9 mouse cellular contexts compared by ENCODE assay signal in the genomic region with DNA sequence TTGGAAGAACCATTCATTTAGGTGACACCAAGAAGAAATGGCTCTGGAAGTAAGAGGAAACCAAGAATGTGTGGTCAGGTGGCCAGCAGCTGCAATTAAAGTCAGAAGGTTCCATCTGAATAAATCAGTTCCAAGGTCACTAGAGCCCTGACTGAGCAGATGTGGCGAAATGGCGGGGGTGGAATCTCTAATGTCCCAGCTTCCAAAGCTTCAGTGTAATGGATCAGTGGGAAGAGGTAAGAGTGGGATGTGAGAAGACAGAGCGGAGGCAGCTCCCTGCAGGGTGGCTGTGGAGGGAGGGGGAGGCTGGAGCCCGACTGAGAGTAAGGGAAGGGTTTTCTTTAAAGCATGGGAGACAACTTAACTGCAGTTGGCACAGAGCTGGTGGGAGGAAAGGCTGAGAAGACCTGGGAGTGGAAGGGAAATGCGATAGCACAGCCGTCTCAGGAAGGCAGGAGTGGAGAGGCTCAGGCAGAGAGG. TPM values are rescaled to one million over a fixed set of nuclear protein-coding genes. Genes with fewer than 3 reads are reported as not detected.
A peak's percentile ranks its signal among the peaks of the same experiment; 100 is the strongest.
DNase-seq lines count a peak whose midpoint lies in the region; ATAC-seq and TF ChIP-seq lines count a peak whose summit lies in the region.
"Had no signal": no experiment of that assay in that cellular context is flagged by ENCODE, and none has a peak within 500 bp of the region (broad histone marks: within the 10 kb centered on the region; RNA-seq: fewer than 3 reads in every experiment).

No protein-coding gene starts in this region.

- H3K4me2 ChIP-seq in hindbrain, embryonic 14.5 days (replicated peaks): no peak overlapping the region
- no peak overlapping the region for H3K4me2 ChIP-seq in neural tube, embryonic 13.5 days
- no peak overlapping the region for H3K4me2 ChIP-seq in intestine, embryonic 15.5 days (replicated peaks)

- H3K36me3 ChIP-seq in hindbrain, embryonic 14.5 days (replicated peaks; ENCODE audit: control insufficient read depth, insufficient read depth): no peaks in the 10 kb centered on the region
- H3K36me3 ChIP-seq in neural tube, embryonic 13.5 days: no peaks in the 10 kb centered on the region
- H3K36me3 ChIP-seq in intestine, embryonic 15.5 days: no peaks in the 10 kb centered on the region

- DNase-seq in left cerebral cortex, adult 2 months (ENCODE audit: extremely low spot score in 1 of 2, low spot score in 2 of 2): peak; percentile 67 to 75
- no peak for DNase-seq in left cerebral cortex, postnatal 10 days (ENCODE audit: extremely low spot score in 1 of 2, low spot score in 2 of 2)
- no peak for DNase-seq in hindbrain, embryonic 14.5 days (ENCODE audit: low spot score)
- no peak for DNase-seq in thymus, postnatal 36 days
- DNase-seq in layer of hippocampus, postnatal 14 days (ENCODE audit: low spot score in 2 of 2): no peak

- WGBS in hindbrain, embryonic 14.5 days: 46% methylated on average over 6 of the region's 6 CpGs
- 53% methylated on average over 6 of the region's 6 CpGs for WGBS in neural tube, embryonic 13.5 days
- 69% methylated on average over 6 of the region's 6 CpGs for WGBS in intestine, embryonic 15.5 days

- TF ChIP-seq CTCF in left cerebral cortex, adult 2 months (IDR thresholded peaks at IDR 0.05): no peak

- H3K27me3 ChIP-seq in hindbrain, embryonic 14.5 days (ENCODE audit: control insufficient read depth, insufficient read depth, low read length): no peaks in the 10 kb centered on the region
- no peaks in the 10 kb centered on the region for H3K27me3 ChIP-seq in neural tube, embryonic 13.5 days
- no peaks in the 10 kb centered on the region for H3K27me3 ChIP-seq in intestine, embryonic 15.5 days (replicated peaks)

- no peak for ATAC-seq in hindbrain, embryonic 14.5 days (ENCODE audit: low FRiP score)
- no peak for ATAC-seq in neural tube, embryonic 13.5 days (ENCODE audit: low read depth)
- no peak for ATAC-seq in intestine, embryonic 15.5 days

- H3K4me3 ChIP-seq in left cerebral cortex, adult 2 months: no peak overlapping the region; the same call in 1 of the 2 replicates
- H3K4me3 ChIP-seq in brown adipose tissue, adult 24 weeks (ENCODE audit: insufficient read depth, low read depth, low read length): no peak overlapping the region
- no peak overlapping the region for H3K4me3 ChIP-seq in hindbrain, embryonic 14.5 days (replicated peaks; ENCODE audit: low read length)
- H3K4me3 ChIP-seq in neural tube, embryonic 13.5 days: no peak overlapping the region
- H3K4me3 ChIP-seq in intestine, embryonic 15.5 days (replicated peaks): no peak overlapping the region
- H3K4me3 ChIP-seq: erythroblast, embryonic 14.5 days had no signal

- peaks cover 25% of the 10 kb centered on the region for H3K4me1 ChIP-seq in brown adipose tissue, adult 24 weeks (ENCODE audit: control insufficient read depth, insufficient read depth, insufficient read length, low read length)
- peaks cover 6% of the 10 kb centered on the region; the same call in 1 of the 2 replicates for H3K4me1 ChIP-seq in hindbrain, embryonic 14.5 days (replicated peaks; ENCODE audit: control insufficient read depth, insufficient read depth, low read length)
- peaks cover 32% of the 10 kb centered on the region for H3K4me1 ChIP-seq in neural tube, embryonic 13.5 days (replicated peaks)
- 0 out of 2 replicates have a peak, but pooled peaks cover 4% of the 10 kb centered on the region for H3K4me1 ChIP-seq in intestine, embryonic 15.5 days (replicated peaks)

- H3K9ac ChIP-seq in hindbrain, embryonic 14.5 days: peak overlapping the region; percentile 3; the same call in 1 of the 2 replicates
- peak overlapping the region; percentile 31; the same call in 1 of the 2 replicates for H3K9ac ChIP-seq in neural tube, embryonic 13.5 days
- no peak overlapping the region for H3K9ac ChIP-seq in intestine, embryonic 15.5 days

- intact Hi-C loops in left cerebral cortex, adult 2 months (cut with DNase I): loop anchor here (1.0 kb wide), 1 partner anchor 14 kb away; no protein-coding TSS in a partner anchor
- intact Hi-C loops in left cerebral cortex, postnatal 10 days (cut with DNase I): loop anchor here (5.0 kb wide), 1 partner anchor 56 kb away; no protein-coding TSS in a partner anchor

- no peaks in the 10 kb centered on the region for H3K9me3 ChIP-seq in hindbrain, embryonic 14.5 days (ENCODE audit: control insufficient read depth, low read length)
- H3K9me3 ChIP-seq in neural tube, embryonic 13.5 days: no peaks in the 10 kb centered on the region
- no peaks in the 10 kb centered on the region for H3K9me3 ChIP-seq in intestine, embryonic 15.5 days

- H3K27ac ChIP-seq in left cerebral cortex, adult 2 months: peak overlapping the region; percentile 70
- 0 out of 2 replicates have a peak overlapping the region, but pooled peaks have one; percentile 6 for H3K27ac ChIP-seq in brown adipose tissue, adult 24 weeks (replicated peaks; ENCODE audit: low read depth, low read length)
- no peak overlapping the region for H3K27ac ChIP-seq in hindbrain, embryonic 14.5 days
- H3K27ac ChIP-seq in neural tube, embryonic 13.5 days (replicated peaks): 0 out of 2 replicates have a peak overlapping the region, but pooled peaks have one; percentile 13
- H3K27ac ChIP-seq in intestine, embryonic 15.5 days: no peak overlapping the region

RNA-seq across cellular contexts. Expression of a gene that starts 3.2 kb away (rescaled TPM):
- total RNA-seq in left cerebral cortex, adult 2 months (2021): 100 to 1,000 TPM; 126 to 129 TPM
- total RNA-seq in left cerebral cortex, postnatal 10 days (2021): 10 to 100 TPM; 95.0 to 98.5 TPM
- polyA plus RNA-seq in brown adipose tissue, adult 24 weeks (2012; ENCODE audit: insufficient read depth, insufficient read length, missing spikeins): 9.5 and 19.7 TPM in 2 replicates
- 107 and 117 TPM in 2 replicates for polyA plus RNA-seq in hindbrain, embryonic 14.5 days (2014; fragmentation: Nextera tagmentation; extraction: Ambion mirVana)
- polyA plus RNA-seq in neural tube, embryonic 13.5 days (2015; fragmentation: Nextera tagmentation; extraction: Ambion mirVana): 116 and 123 TPM in 2 replicates
- polyA plus RNA-seq in intestine, embryonic 15.5 days (2015; fragmentation: Nextera tagmentation; extraction: Ambion mirVana): 113 and 122 TPM in 2 replicates
- 10 to 100 TPM; 70.9 to 71.8 TPM for total RNA-seq in layer of hippocampus, postnatal 14 days (2021)

RNA-seq across cellular contexts. Expression of a gene that starts 16.5 kb away (rescaled TPM):
- 100 to 1,000 TPM; 213 to 234 TPM for total RNA-seq in left cerebral cortex, adult 2 months (2021)
- total RNA-seq in left cerebral cortex, postnatal 10 days (2021): 100 to 1,000 TPM; 213 to 225 TPM
- 113 and 134 TPM in 2 replicates for polyA plus RNA-seq in brown adipose tissue, adult 24 weeks (2012; ENCODE audit: insufficient read depth, insufficient read length, missing spikeins)
- 42.1 and 45.1 TPM in 2 replicates for polyA plus RNA-seq in hindbrain, embryonic 14.5 days (2014; fragmentation: Nextera tagmentation; extraction: Ambion mirVana)
- polyA plus RNA-seq in neural tube, embryonic 13.5 days (2015; fragmentation: Nextera tagmentation; extraction: Ambion mirVana): 36.8 and 39.1 TPM in 2 replicates
- 45.3 and 47.1 TPM in 2 replicates for polyA plus RNA-seq in intestine, embryonic 15.5 days (2015; fragmentation: Nextera tagmentation; extraction: Ambion mirVana)
- 100 to 1,000 TPM; 209 to 218 TPM for total RNA-seq in layer of hippocampus, postnatal 14 days (2021)

RNA-seq across cellular contexts. Expression of a gene that starts 59.3 kb away (rescaled TPM):
- 10 to 100 TPM; 69.9 to 81.2 TPM for total RNA-seq in left cerebral cortex, adult 2 months (2021)
- 10 to 100 TPM; 54.9 to 59.8 TPM for total RNA-seq in left cerebral cortex, postnatal 10 days (2021)
- polyA plus RNA-seq in brown adipose tissue, adult 24 weeks (2012; ENCODE audit: insufficient read depth, insufficient read length, missing spikeins): 4.8 and 5.8 TPM in 2 replicates
- polyA plus RNA-seq in hindbrain, embryonic 14.5 days (2014; fragmentation: Nextera tagmentation; extraction: Ambion mirVana): 51.6 and 53.5 TPM in 2 replicates
- 39.2 and 42.2 TPM in 2 replicates for polyA plus RNA-seq in neural tube, embryonic 13.5 days (2015; fragmentation: Nextera tagmentation; extraction: Ambion mirVana)
- 25.7 and 26.5 TPM in 2 replicates for polyA plus RNA-seq in intestine, embryonic 15.5 days (2015; fragmentation: Nextera tagmentation; extraction: Ambion mirVana)
- 10 to 100 TPM; 53.1 to 57.6 TPM for total RNA-seq in layer of hippocampus, postnatal 14 days (2021)

Comparison
In these comparisons a context has a peak if more than half of its experiments do, and no peak if none do; other contexts are left out.
1. DNase-seq: peak in left cerebral cortex, adult 2 months (2 of 2); none in left cerebral cortex, postnatal 10 days (0 of 2), hindbrain, embryonic 14.5 days (single experiment), thymus, postnatal 36 days (0 of 2) and layer of hippocampus, postnatal 14 days (0 of 2).
2. H3K27ac ChIP-seq: peak in left cerebral cortex, adult 2 months (single experiment), brown adipose tissue, adult 24 weeks (single experiment) and neural tube, embryonic 13.5 days (single experiment); none in hindbrain, embryonic 14.5 days (single experiment) and intestine, embryonic 15.5 days (single experiment).